ENCODE assay signal across 9 mouse cellular contexts in the genomic region with DNA sequence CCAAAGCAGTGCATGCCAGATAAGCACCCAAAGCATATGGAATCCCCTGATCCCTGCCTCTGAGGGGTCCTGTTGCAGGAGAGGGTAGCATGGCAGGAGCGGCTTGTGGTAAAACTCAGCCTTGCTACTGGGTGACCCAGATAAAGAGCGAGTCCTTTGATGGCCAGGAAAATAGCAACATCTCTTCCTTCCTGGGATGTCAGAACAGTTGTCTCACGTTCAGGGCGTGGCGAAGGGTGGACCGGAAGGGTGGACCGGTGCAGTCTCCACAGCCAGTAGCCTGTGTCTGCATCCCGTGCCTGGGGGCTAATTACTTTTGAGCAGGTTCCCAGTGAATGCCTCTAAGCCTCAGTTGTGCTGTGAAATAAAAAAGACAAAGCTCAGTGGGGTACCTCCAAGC. TPM values are rescaled to one million over a fixed set of nuclear protein-coding genes. Genes with fewer than 3 reads are reported as not detected.
A peak's percentile ranks its signal among the peaks of the same experiment; 100 is the strongest.
DNase-seq lines count a peak whose midpoint lies in the region; ATAC-seq and TF ChIP-seq lines count a peak whose summit lies in the region.
"Had no signal": no experiment of that assay in that cellular context is flagged by ENCODE, and none has a peak within 500 bp of the region (broad histone marks: within the 10 kb centered on the region; RNA-seq: fewer than 3 reads in every experiment).

No protein-coding gene starts in this region.

- WGBS in heart, embryonic 12.5 days = 44% methylated on average over 8 of the region's 8 CpGs
- WGBS in heart, postnatal 0 days = 51% methylated on average over 8 of the region's 8 CpGs
- 52% methylated on average over 8 of the region's 8 CpGs for WGBS in liver, postnatal 0 days (ENCODE audit: insufficient replicate concordance)
- 10% methylated on average over 8 of the region's 8 CpGs for WGBS in forebrain, embryonic 10.5 days

- peaks cover 21% of the 10 kb centered on the region for H3K4me1 ChIP-seq in heart, embryonic 12.5 days (replicated peaks)
- H3K4me1 ChIP-seq in ES-Bruce4 (ENCODE audit: control insufficient read depth, insufficient read depth, low read length) = no peaks in the 10 kb centered on the region
- peaks cover 37% of the 10 kb centered on the region for H3K4me1 ChIP-seq in heart, postnatal 0 days (ENCODE audit: control insufficient read depth, insufficient read depth)
- peaks cover 29% of the 10 kb centered on the region for H3K4me1 ChIP-seq in liver, postnatal 0 days (ENCODE audit: insufficient read depth)
- peaks cover 23% of the 10 kb centered on the region for H3K4me1 ChIP-seq in forebrain, embryonic 10.5 days

- TF ChIP-seq EP300 in ES-Bruce4 (IDR thresholded peaks at IDR 0.05; ENCODE audit: insufficient read depth, low read depth, low read length) = peak; percentile 57; the same call in 1 of the 2 replicates
- no peak for TF ChIP-seq EP300 in heart, postnatal 0 days (IDR thresholded peaks at IDR 0.05; ENCODE audit: low read depth)
- TF ChIP-seq EP300 in liver, postnatal 0 days (IDR thresholded peaks at IDR 0.05; ENCODE audit: low read depth) = no peak

- TF ChIP-seq POLR2A in ES-Bruce4 (IDR thresholded peaks at IDR 0.05; ENCODE audit: insufficient read depth, low read length) = no peak

- no peak overlapping the region for H3K9ac ChIP-seq in heart, embryonic 12.5 days
- no peak overlapping the region for H3K9ac ChIP-seq in ES-Bruce4 (ENCODE audit: low read depth, poor library complexity, severe bottlenecking)
- H3K9ac ChIP-seq in heart, postnatal 0 days (replicated peaks; ENCODE audit: low read depth, low read length) = no peak overlapping the region
- H3K9ac ChIP-seq in liver, postnatal 0 days (replicated peaks) = no peak overlapping the region
- H3K9ac ChIP-seq: heart, embryonic 15.5 days had no signal

- DNase-seq in heart, adult 18-20 months = peak; percentile 55 to 66
- no peak for DNase-seq in heart, postnatal 0 days (ENCODE audit: low spot score)
- peak; percentile 64 for DNase-seq in liver, postnatal 0 days
- no peak for DNase-seq in B cell, adult 2 months
- no peak for DNase-seq in forebrain, embryonic 10.5 days (ENCODE audit: extremely low spot score, low spot score)

- no peaks in the 10 kb centered on the region for H3K9me3 ChIP-seq in heart, embryonic 12.5 days (replicated peaks)
- H3K9me3 ChIP-seq in ES-Bruce4 (replicated peaks; ENCODE audit: control insufficient read depth, insufficient read depth, low read length, poor library complexity, severe bottlenecking) = no peaks in the 10 kb centered on the region
- H3K9me3 ChIP-seq in heart, postnatal 0 days (replicated peaks; ENCODE audit: control insufficient read depth, low read length) = no peaks in the 10 kb centered on the region
- no peaks in the 10 kb centered on the region for H3K9me3 ChIP-seq in liver, postnatal 0 days (ENCODE audit: low read length)
- no peaks in the 10 kb centered on the region for H3K9me3 ChIP-seq in forebrain, embryonic 10.5 days
- H3K9me3 ChIP-seq: heart, embryonic 15.5 days had no signal

- peaks cover 45% of the 10 kb centered on the region for H3K27me3 ChIP-seq in heart, embryonic 12.5 days (replicated peaks)
- H3K27me3 ChIP-seq in ES-Bruce4 (ENCODE audit: control insufficient read depth, insufficient read depth, low read length, poor library complexity, severe bottlenecking) = no peaks in the 10 kb centered on the region
- H3K27me3 ChIP-seq in heart, postnatal 0 days (ENCODE audit: control insufficient read depth, insufficient read depth, low read length) = no peaks in the 10 kb centered on the region
- H3K27me3 ChIP-seq in liver, postnatal 0 days (ENCODE audit: insufficient read depth, low read length) = no peaks in the 10 kb centered on the region
- peaks cover 9% of the 10 kb centered on the region; the same call in 1 of the 2 replicates for H3K27me3 ChIP-seq in forebrain, embryonic 10.5 days (ENCODE audit: poor library complexity, severe bottlenecking)

- no peak for TF ChIP-seq CTCF in ES-Bruce4 (IDR thresholded peaks at IDR 0.05; ENCODE audit: low read depth, low read length)
- TF ChIP-seq CTCF in heart, postnatal 0 days (IDR thresholded peaks at IDR 0.05; ENCODE audit: low read depth) = no peak
- no peak for TF ChIP-seq CTCF in liver, postnatal 0 days (IDR thresholded peaks at IDR 0.05; ENCODE audit: low read depth)

- H3K4me3 ChIP-seq in heart, embryonic 12.5 days = no peak overlapping the region
- no peak overlapping the region for H3K4me3 ChIP-seq in ES-Bruce4 (ENCODE audit: low read depth, low read length)
- no peak overlapping the region for H3K4me3 ChIP-seq in heart, postnatal 0 days (ENCODE audit: low read depth, low read length)
- H3K4me3 ChIP-seq in liver, postnatal 0 days (ENCODE audit: low read depth, low read length) = no peak overlapping the region
- H3K4me3 ChIP-seq in forebrain, embryonic 10.5 days = no peak overlapping the region
- H3K4me3 ChIP-seq: heart, embryonic 15.5 days had no signal

- no peaks in the 10 kb centered on the region for H3K36me3 ChIP-seq in heart, embryonic 12.5 days
- no peaks in the 10 kb centered on the region for H3K36me3 ChIP-seq in ES-Bruce4 (ENCODE audit: control insufficient read depth, insufficient read depth, low read length, poor library complexity, severe bottlenecking)
- H3K36me3 ChIP-seq in heart, postnatal 0 days (replicated peaks; ENCODE audit: control insufficient read depth, insufficient read depth, low read length) = no peaks in the 10 kb centered on the region
- no peaks in the 10 kb centered on the region for H3K36me3 ChIP-seq in liver, postnatal 0 days (replicated peaks; ENCODE audit: insufficient read depth, low read length)
- no peaks in the 10 kb centered on the region for H3K36me3 ChIP-seq in forebrain, embryonic 10.5 days (replicated peaks)
- H3K36me3 ChIP-seq: heart, embryonic 15.5 days had no signal

- no peak overlapping the region for H3K4me2 ChIP-seq in heart, embryonic 12.5 days
- H3K4me2 ChIP-seq in heart, postnatal 0 days (ENCODE audit: low read depth, low read length) = no peak overlapping the region
- peak overlapping the region; percentile 26; the same call in 1 of the 2 replicates for H3K4me2 ChIP-seq in liver, postnatal 0 days (ENCODE audit: low read depth, low read length)
- H3K4me2 ChIP-seq: heart, embryonic 15.5 days had no signal

- H3K27ac ChIP-seq in heart, embryonic 12.5 days (ENCODE audit: poor library complexity, severe bottlenecking) = no peak overlapping the region
- no peak overlapping the region for H3K27ac ChIP-seq in ES-Bruce4 (ENCODE audit: insufficient read depth, low read length)
- 0 out of 2 replicates have a peak overlapping the region, but pooled peaks have one; percentile 55 for H3K27ac ChIP-seq in heart, postnatal 0 days (ENCODE audit: low read depth)
- H3K27ac ChIP-seq in liver, postnatal 0 days (ENCODE audit: low read depth) = peak overlapping the region; percentile 66
- H3K27ac ChIP-seq in forebrain, embryonic 10.5 days = no peak overlapping the region; the same call in 1 of the 2 replicates

- no peak for ATAC-seq in heart, embryonic 12.5 days (ENCODE audit: insufficient number of reproducible peaks, low FRiP score)
- ATAC-seq in heart, postnatal 0 days (ENCODE audit: insufficient read depth, low read depth) = no peak
- ATAC-seq in liver, postnatal 0 days = peak; percentile 84
- no peak for ATAC-seq in cerebellum, adult (ENCODE audit: insufficient number of reproducible peaks, low FRiP score, low TSS enrichment)

RNA-seq across cellular contexts. Expression of gene Cryba4, which starts 0.9 kb away (rescaled TPM):
- total RNA-seq in heart, adult 18-20 months (2021) = 1 to 10 TPM; 5.7 to 6.6 TPM
- polyA plus RNA-seq in heart, embryonic 12.5 days (2016; fragmentation: Nextera tagmentation; extraction: Ambion mirVana) = 0.57 and 0.64 TPM in 2 replicates
- not detected in 2 replicates for polyA plus RNA-seq in ES-Bruce4 (2011; ENCODE audit: insufficient read depth, insufficient read length, low read depth, missing spikeins)
- 0.39 and 1.6 TPM in 2 replicates for total RNA-seq in heart, postnatal 0 days (2014; rRNA removed; ENCODE audit: low replicate concordance)
- 3.7 and 4.1 TPM in 2 replicates for polyA plus RNA-seq in heart, postnatal 0 days (2015; fragmentation: Nextera tagmentation; extraction: Ambion mirVana)
- 0.59 and 0.86 TPM in 2 replicates for polyA plus RNA-seq in liver, postnatal 0 days (2015; fragmentation: Nextera tagmentation; extraction: Ambion mirVana)
- 0.48 TPM in 1 of 2 replicates, not detected in the other for polyA plus RNA-seq in forebrain, embryonic 10.5 days (2016; fragmentation: Nextera tagmentation; extraction: Ambion mirVana)

RNA-seq across cellular contexts. Expression of gene Crybb1, which starts 2.4 kb away (rescaled TPM):
- total RNA-seq in heart, adult 18-20 months (2021) = 1 to 10 TPM; 2.0 to 3.1 TPM
- 0.46 and 0.67 TPM in 2 replicates for polyA plus RNA-seq in heart, embryonic 12.5 days (2016; fragmentation: Nextera tagmentation; extraction: Ambion mirVana)
- polyA plus RNA-seq in ES-Bruce4 (2011; ENCODE audit: insufficient read depth, insufficient read length, low read depth, missing spikeins) = not detected in 2 replicates
- total RNA-seq in heart, postnatal 0 days (2014; rRNA removed; ENCODE audit: low replicate concordance) = not detected in 2 replicates
- polyA plus RNA-seq in heart, postnatal 0 days (2015; fragmentation: Nextera tagmentation; extraction: Ambion mirVana) = 0.26 and 0.54 TPM in 2 replicates
- polyA plus RNA-seq in liver, postnatal 0 days (2015; fragmentation: Nextera tagmentation; extraction: Ambion mirVana) = 0.33 TPM in 1 of 2 replicates, not detected in the other
- 0.30 TPM in 1 of 2 replicates, not detected in the other for polyA plus RNA-seq in forebrain, embryonic 10.5 days (2016; fragmentation: Nextera tagmentation; extraction: Ambion mirVana)

RNA-seq across cellular contexts. Expression of gene Tpst2, which starts 23.3 kb away (rescaled TPM):
- 10 to 100 TPM; 47.1 to 50.0 TPM for total RNA-seq in heart, adult 18-20 months (2021)
- polyA plus RNA-seq in heart, embryonic 12.5 days (2016; fragmentation: Nextera tagmentation; extraction: Ambion mirVana) = 34.4 and 36.4 TPM in 2 replicates
- polyA plus RNA-seq in ES-Bruce4 (2011; ENCODE audit: insufficient read depth, insufficient read length, low read depth, missing spikeins) = 25.8 and 37.1 TPM in 2 replicates
- 86.1 and 96.0 TPM in 2 replicates for total RNA-seq in heart, postnatal 0 days (2014; rRNA removed; ENCODE audit: low replicate concordance)
- polyA plus RNA-seq in heart, postnatal 0 days (2015; fragmentation: Nextera tagmentation; extraction: Ambion mirVana) = 42.9 and 43.8 TPM in 2 replicates
- 34.5 and 36.2 TPM in 2 replicates for polyA plus RNA-seq in liver, postnatal 0 days (2015; fragmentation: Nextera tagmentation; extraction: Ambion mirVana)
- polyA plus RNA-seq in forebrain, embryonic 10.5 days (2016; fragmentation: Nextera tagmentation; extraction: Ambion mirVana) = 36.7 and 37.7 TPM in 2 replicates

Comparison
In these comparisons a context has a peak if more than half of its experiments do, and no peak if none do; other contexts are left out.
1. DNase-seq: peak in heart, adult 18-20 months (2 of 2) and liver, postnatal 0 days (single experiment); none in heart, postnatal 0 days (single experiment), B cell, adult 2 months (0 of 2) and forebrain, embryonic 10.5 days (single experiment).
2. H3K27ac ChIP-seq: peak in heart, postnatal 0 days (single experiment) and liver, postnatal 0 days (single experiment); none in heart, embryonic 12.5 days (single experiment), ES-Bruce4 (single experiment) and forebrain, embryonic 10.5 days (single experiment).